Mouse (Mus musculus) heart, adult 2 months (tissue): ENCODE measurements at regions not wholly inside any gene's neighbourhood (a gene's known extent, or its start where the extent isn't known, plus 50 kb on each side); places are given as distances from the start of the nearest gene placed in this dataset.

Experiments
- CTCF ChIP-seq: fragments of 200-600 bp; IDR thresholded peaks from 2 replicates; pipeline ENCODE4 v1.8.1; 2022; ENCODE audit warnings: antibody characterized with exemption, mild to moderate bottlenecking, moderate library complexity
- EP300 ChIP-seq: fragments of 200-500 bp; IDR thresholded peaks from 2 replicates; pipeline ENCODE4 v1.6.1; 2011; ENCODE audit warnings: low read depth, low read length, control low read depth; ENCODE audit not compliant: insufficient read depth
- POLR2A ChIP-seq: fragments of 200-500 bp; IDR thresholded peaks from 2 replicates; pipeline ENCODE4 v1.6.1; 2011; ENCODE audit warnings: mild to moderate bottlenecking, low read depth, low read length, control low read depth; ENCODE audit not compliant: insufficient read depth

GRCm38 (mm10) chr10:111893941-111894340, 78.5 kb upstream of the Krr1 start:
- TF ChIP-seq POLR2A (no peak), EP300 (no peak), CTCF (no peak)
